Mouse (Mus musculus) intestine, embryonic 14.5 days (tissue): ENCODE measurements around the gene Parp6. TPM values are rescaled to one million over a fixed set of nuclear protein-coding genes. Genes with fewer than 3 reads are reported as not detected.

Source experiments
- ATAC-seq: fragments of 200-750 bp; cut with Nextera tagmentation; replicated peaks from 2 replicates; pipeline ENCODE4 v1.8.0; 2017; ENCODE audit warnings: low read depth, moderate number of reproducible peaks, moderate TSS enrichment, moderate library complexity; ENCODE audit not compliant: low FRiP score, low TSS enrichment
- DNase-seq: peaks from one replicate; pipeline ENCODE4 v3.0.0-alpha.2; 2018; ENCODE audit warnings: low spot score
- H3K27ac ChIP-seq: fragments of 300-500 bp; sonication (generic); 2 replicates; pipeline ENCODE4 v1.5.1; 2014; ENCODE audit warnings: low read depth, mild to moderate bottlenecking, control low read depth
- H3K27me3 ChIP-seq: fragments of 300-500 bp; sonication (generic); replicated peaks from 2 replicates; pipeline ENCODE4 v1.6.1; 2014; ENCODE audit warnings: low read length, control low read depth; ENCODE audit not compliant: control insufficient read depth, insufficient read depth
- H3K36me3 ChIP-seq: fragments of 300-500 bp; sonication (generic); 2 replicates; pipeline ENCODE4 v1.6.1; 2014; ENCODE audit warnings: low read length, control low read depth; ENCODE audit not compliant: control insufficient read depth, insufficient read depth
- H3K4me1 ChIP-seq: fragments of 300-500 bp; sonication (generic); replicated peaks from 2 replicates; pipeline ENCODE4 v1.6.1; 2014; ENCODE audit warnings: low read length, control low read depth, mixed read lengths; ENCODE audit not compliant: control insufficient read depth, insufficient read depth
- H3K4me2 ChIP-seq: fragments of 300-500 bp; sonication (generic); 2 replicates; pipeline ENCODE4 v1.6.1; 2014; ENCODE audit warnings: low read length
- H3K4me3 ChIP-seq: fragments of 300-500 bp; sonication (generic); 2 replicates; pipeline ENCODE4 v1.5.1; 2014; ENCODE audit warnings: low read depth, low read length, control low read depth, mixed read lengths
- H3K9ac ChIP-seq: fragments of 300-500 bp; sonication (generic); 2 replicates; pipeline ENCODE4 v1.6.1; 2014; ENCODE audit warnings: mild to moderate bottlenecking, low read length
- H3K9me3 ChIP-seq: fragments of 300-500 bp; sonication (generic); 2 replicates; pipeline ENCODE4 v1.6.1; 2016; ENCODE audit warnings: low read length, control low read depth; ENCODE audit not compliant: control insufficient read depth
- WGBS: fragments of 180-500 bp; shearing (Covaris S2); extraction: QIAGEN DNeasy Blood & Tissue Kit; methylation state at CpG from one replicate; pipeline ENCODE4 v1.1.7; 2014; 5-methylcytosine and 5-hydroxymethylcytosine counted together
- polyA plus RNA-seq: library from polyadenylated mRNA; unstranded; fragments of >200 nt; fragmentation: Nextera tagmentation; extraction: Ambion mirVana; gene quantifications from 2 replicates; pipeline ENCODE4 v1.2.1, GENCODE M21; 2014

The Parp6 gene
- polyA plus RNA-seq, 1 experiment from 2014 or later, result 35.3 TPM

- Histone ChIP-seq H3K9me3 (no peaks in the 10 kb centered on the region), H3K27ac (no peak overlapping the region), H3K36me3 (peaks cover 99% of the 10 kb centered on the region), H3K4me2 (no peak overlapping the region), H3K27me3 (no peaks in the 10 kb centered on the region), H3K9ac (no peak overlapping the region), H3K4me1 (no peaks in the 10 kb centered on the region), H3K4me3 (no peak overlapping the region)
- DNase-seq (no peak), ATAC-seq (no peak)
- WGBS, result 60% methylated on average over 4 of the region's 4 CpGs
These were observed 50.2 kb downstream of the Parp6 start for GRCm38 (mm10) chr9:59667250-59667649.

DNA sequence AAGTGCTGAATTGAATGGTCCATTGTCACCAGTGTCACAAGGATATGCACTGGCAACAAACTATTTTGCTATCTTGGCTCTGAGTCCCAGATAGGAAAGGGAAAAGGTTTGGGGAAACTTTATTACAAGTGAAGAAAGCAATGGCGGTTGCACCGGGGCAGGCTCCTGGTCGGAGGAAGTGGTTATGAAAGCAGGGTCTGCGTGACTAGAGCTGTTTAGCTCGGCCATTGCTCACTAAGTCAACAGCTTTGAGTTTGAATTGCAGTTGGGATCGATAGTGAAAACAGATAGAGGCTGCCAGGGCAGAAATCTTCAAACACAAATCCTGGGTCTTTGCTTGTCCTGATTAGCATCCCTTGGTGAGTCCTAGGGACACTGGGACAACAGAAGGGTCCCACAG lies 50.8 kb downstream of the Parp6 start:
- Histone ChIP-seq H3K9me3 (no peaks in the 10 kb centered on the region), H3K27me3 (no peaks in the 10 kb centered on the region), H3K9ac (no peak overlapping the region), H3K36me3 (peaks cover 99% of the 10 kb centered on the region), H3K4me3 (no peak overlapping the region), H3K27ac (no peak overlapping the region), H3K4me1 (no peaks in the 10 kb centered on the region), H3K4me2 (no peak overlapping the region)
- ATAC-seq (no peak), DNase-seq (no peak)
- WGBS, result 70% methylated on average over 6 of the region's 6 CpGs

DNA sequence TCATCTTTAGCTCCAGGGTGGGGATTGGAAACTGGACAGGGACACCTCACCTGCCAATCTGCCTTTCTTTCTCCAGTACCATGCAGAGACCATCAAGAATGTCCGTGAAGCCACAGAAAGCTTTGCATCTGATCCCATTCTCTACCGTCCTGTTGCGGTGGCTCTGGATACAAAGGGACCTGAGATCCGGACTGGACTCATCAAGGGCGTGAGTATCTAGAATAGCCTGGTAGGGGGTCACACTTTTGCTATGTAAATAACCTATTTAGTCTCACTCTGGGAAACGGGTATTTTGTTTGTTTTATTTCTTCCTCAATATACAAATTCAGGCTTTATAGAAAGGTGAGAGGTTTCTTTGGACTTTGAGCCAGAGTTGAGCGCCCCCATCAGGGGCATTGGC lies 51.4 kb downstream of the Parp6 start:
- WGBS, result 91% methylated on average over 7 of the region's 7 CpGs
- Histone ChIP-seq H3K4me2 (no peak overlapping the region), H3K9ac (no peak overlapping the region), H3K4me3 (no peak overlapping the region), H3K27ac (no peak overlapping the region), H3K36me3 (peaks cover 99% of the 10 kb centered on the region), H3K9me3 (no peaks in the 10 kb centered on the region), H3K4me1 (no peaks in the 10 kb centered on the region), H3K27me3 (no peaks in the 10 kb centered on the region)
- DNase-seq (no peak), ATAC-seq (no peak)

DNA sequence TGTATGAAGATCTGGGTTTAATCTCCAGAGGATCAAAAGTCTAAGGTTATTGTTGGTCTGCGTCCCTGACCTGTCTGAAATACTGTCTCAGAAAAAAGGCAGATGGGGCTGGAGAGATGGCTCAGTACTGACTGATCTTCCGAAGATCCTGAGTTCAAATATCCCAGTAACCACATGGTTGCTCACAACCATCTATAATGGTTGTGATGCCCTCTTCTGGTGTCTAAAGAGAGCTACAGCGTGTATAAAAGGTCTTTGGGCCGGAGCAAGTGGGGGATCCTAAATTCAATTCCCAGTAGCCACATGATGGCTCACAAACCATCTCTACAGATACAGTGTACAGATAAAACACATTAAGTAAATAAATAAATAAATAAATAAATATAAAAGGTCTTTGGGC lies 52.1 kb downstream of the Parp6 start:
- Histone ChIP-seq H3K4me3 (no peak overlapping the region), H3K4me2 (no peak overlapping the region), H3K9ac (no peak overlapping the region), H3K4me1 (no peaks in the 10 kb centered on the region), H3K27ac (no peak overlapping the region), H3K36me3 (peaks cover 99% of the 10 kb centered on the region), H3K27me3 (no peaks in the 10 kb centered on the region), H3K9me3 (no peaks in the 10 kb centered on the region)
- 82% methylated on average over 4 of the region's 4 CpGs for whole genome bisulfite sequencing
- DNase-seq, result no peak
- no peak for ATAC-seq

- no peak overlapping the region for H3K4me3 ChIP-seq
- no peak overlapping the region for H3K9ac ChIP-seq
- H3K36me3 ChIP-seq, result peaks cover 100% of the 10 kb centered on the region
- DNase-seq, result no peak
- H3K27ac ChIP-seq, result no peak overlapping the region
- H3K9me3 ChIP-seq, result no peaks in the 10 kb centered on the region
- no peaks in the 10 kb centered on the region for H3K27me3 ChIP-seq
- 92% methylated on average over 12 of the region's 12 CpGs for WGBS
- ATAC-seq, result no peak
- no peak overlapping the region for H3K4me2 ChIP-seq
- H3K4me1 ChIP-seq, result no peaks in the 10 kb centered on the region
These were observed 55.3 kb downstream of the Parp6 start for GRCm38 (mm10) chr9:59672195-59672894.

- 69% methylated on average over 2 of the region's 2 CpGs for WGBS
- Histone ChIP-seq H3K36me3 (peaks cover 100% of the 10 kb centered on the region), H3K9ac (no peak overlapping the region), H3K4me2 (no peak overlapping the region), H3K4me3 (no peak overlapping the region), H3K9me3 (no peaks in the 10 kb centered on the region), H3K27ac (no peak overlapping the region), H3K27me3 (no peaks in the 10 kb centered on the region), H3K4me1 (no peaks in the 10 kb centered on the region)
- ATAC-seq (no peak), DNase-seq (no peak)
These were observed 56.3 kb downstream of the Parp6 start for GRCm38 (mm10) chr9:59673427-59673826.

DNA sequence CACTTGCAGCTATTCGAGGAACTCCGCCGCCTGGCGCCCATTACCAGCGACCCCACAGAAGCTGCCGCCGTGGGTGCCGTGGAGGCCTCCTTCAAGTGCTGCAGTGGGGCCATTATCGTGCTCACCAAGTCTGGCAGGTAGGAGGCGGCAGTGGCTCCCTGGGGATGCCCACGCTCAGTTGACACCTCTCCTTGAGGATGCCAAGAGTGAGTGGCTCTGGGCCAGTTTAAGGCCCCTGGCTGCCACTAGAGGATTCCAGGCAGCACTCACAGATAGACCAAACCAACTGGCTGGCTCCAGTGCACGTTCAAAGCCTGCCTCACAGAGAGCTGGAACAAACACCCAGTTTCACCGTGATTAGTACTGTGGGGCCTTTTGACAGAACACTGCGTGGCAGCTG lies 58.5 kb downstream of the Parp6 start:
- Histone ChIP-seq H3K9me3 (no peaks in the 10 kb centered on the region), H3K4me2 (no peak overlapping the region), H3K27ac (no peak overlapping the region), H3K36me3 (peaks cover 87% of the 10 kb centered on the region), H3K4me3 (no peak overlapping the region), H3K27me3 (no peaks in the 10 kb centered on the region), H3K9ac (no peak overlapping the region), H3K4me1 (no peaks in the 10 kb centered on the region)
- no peak for ATAC-seq
- DNase-seq, result no peak
- WGBS, result 89% methylated on average over 14 of the region's 14 CpGs

GRCm38 (mm10) chr9:59678313-59678712 lies 61.2 kb downstream of the Parp6 start:
- no peak for DNase-seq

More at GRCm38 (mm10) chr9:59678313-59678712, 61.2 kb downstream of the Parp6 start:
- Histone ChIP-seq H3K4me1 (no peaks in the 10 kb centered on the region), H3K9ac (no peak overlapping the region), H3K27ac (no peak overlapping the region), H3K4me2 (no peak overlapping the region), H3K27me3 (0 out of 2 replicates have a peak, but pooled peaks cover 9% of the 10 kb centered on the region), H3K9me3 (no peaks in the 10 kb centered on the region), H3K4me3 (no peak overlapping the region), H3K36me3 (peaks cover 60% of the 10 kb centered on the region)
- no peak; the same call in 1 of the 2 replicates for ATAC-seq
- WGBS, result 23% methylated on average over 1 of the region's 1 CpGs
